Mouse (Mus musculus): ENCODE results near the gene Fam24a. TPM values are rescaled to one million over a fixed set of nuclear protein-coding genes. Genes with fewer than 3 reads are reported as not detected.

Gene Fam24a
- polyA plus RNA-seq, 1 experiment from 2014 or later, result not detected

GRCm38 (mm10) chr7:131371470-131371860, 37.8 kb downstream of the Fam24a start:
- Histone ChIP-seq H3K27me3 (replicated peaks; ENCODE audit: control insufficient read depth, insufficient read depth, low read length) (no peaks in the 10 kb centered on the region), H3K4me3 (ENCODE audit: low read length) (peak overlapping the region; percentile 83), H3K36me3 (ENCODE audit: control insufficient read depth, insufficient read depth, low read length) (no peaks in the 10 kb centered on the region), H3K4me1 (ENCODE audit: control insufficient read depth, insufficient read depth, low read length) (peaks cover 13% of the 10 kb centered on the region; the same call in 1 of the 2 replicates), H3K9ac (ENCODE audit: low read depth, low read length) (peak overlapping the region; percentile 93), H3K4me2 (ENCODE audit: low read depth, low read length) (peak overlapping the region; percentile 69), H3K27ac (ENCODE audit: low read length) (peak overlapping the region; percentile 96), H3K9me3 (ENCODE audit: control insufficient read depth, low read length) (no peaks in the 10 kb centered on the region)
- WGBS, result 9% methylated on average over 9 of the region's 9 CpGs
- peak; percentile 60; the same call in 1 of the 2 replicates for ATAC-seq

- Histone ChIP-seq H3K9ac (ENCODE audit: low read depth, low read length) (peak overlapping the region; percentile 93; the same call in 1 of the 2 replicates), H3K27me3 (replicated peaks; ENCODE audit: control insufficient read depth, insufficient read depth, low read length) (no peaks in the 10 kb centered on the region), H3K4me1 (ENCODE audit: control insufficient read depth, insufficient read depth, low read length) (peaks cover 13% of the 10 kb centered on the region; the same call in 1 of the 2 replicates), H3K27ac (ENCODE audit: low read length) (peak overlapping the region; percentile 96), H3K4me3 (ENCODE audit: low read length) (peak overlapping the region; percentile 83), H3K36me3 (ENCODE audit: control insufficient read depth, insufficient read depth, low read length) (no peaks in the 10 kb centered on the region), H3K9me3 (ENCODE audit: control insufficient read depth, low read length) (no peaks in the 10 kb centered on the region), H3K4me2 (ENCODE audit: low read depth, low read length) (peak overlapping the region; percentile 69)
- ATAC-seq, result no peak
- 70% methylated on average over 9 of the region's 9 CpGs for WGBS
Measured at GRCm38 (mm10) chr7:131371880-131372651, 38.4 kb downstream of the Fam24a start.

Other genes with a start within 250 kb of the Fam24a start
- not detected in 2 replicates for gene 4933402N03Rik, start 187.6 kb upstream of the Fam24a start, polyA plus RNA-seq (2015; fragmentation: Nextera tagmentation; extraction: Ambion mirVana)
- gene 5430419D17Rik, start 159.5 kb upstream of the Fam24a start, polyA plus RNA-seq (2015; fragmentation: Nextera tagmentation; extraction: Ambion mirVana), result 0.04 TPM in 1 of 2 replicates, not detected in the other
- 1.5 and 1.9 TPM in 2 replicates for gene Cuzd1, start 11.6 kb upstream of the Fam24a start, polyA plus RNA-seq (2015; fragmentation: Nextera tagmentation; extraction: Ambion mirVana)
- gene Fam24b, start 4.3 kb upstream of the Fam24a start, polyA plus RNA-seq (2015; fragmentation: Nextera tagmentation; extraction: Ambion mirVana), result not detected in 2 replicates
- gene 2310057M21Rik, start 28.9 kb downstream of the Fam24a start, polyA plus RNA-seq (2015; fragmentation: Nextera tagmentation; extraction: Ambion mirVana), result 20.0 TPM in 2 replicates
- 70.1 and 71.4 TPM in 2 replicates for gene Pstk, start 37.3 kb downstream of the Fam24a start, polyA plus RNA-seq (2015; fragmentation: Nextera tagmentation; extraction: Ambion mirVana)
- gene Ikzf5, start 76.7 kb downstream of the Fam24a start, polyA plus RNA-seq (2015; fragmentation: Nextera tagmentation; extraction: Ambion mirVana), result 8.1 and 9.4 TPM in 2 replicates
- gene Acadsb, start 76.7 kb downstream of the Fam24a start, polyA plus RNA-seq (2015; fragmentation: Nextera tagmentation; extraction: Ambion mirVana), result 70.5 and 75.2 TPM in 2 replicates
- gene Hmx3, start 209.0 kb downstream of the Fam24a start, polyA plus RNA-seq (2015; fragmentation: Nextera tagmentation; extraction: Ambion mirVana), result 0.53 and 0.54 TPM in 2 replicates
- gene Hmx2, start 214.9 kb downstream of the Fam24a start, polyA plus RNA-seq (2015; fragmentation: Nextera tagmentation; extraction: Ambion mirVana), result 0.39 and 0.68 TPM in 2 replicates
- gene Bub3, start 226.4 kb downstream of the Fam24a start, polyA plus RNA-seq (2015; fragmentation: Nextera tagmentation; extraction: Ambion mirVana), result 162 and 193 TPM in 2 replicates

Measured in intestine, embryonic 16.5 days (tissue).